ENCODE assay signal across 9 mouse cellular contexts in genomic region chr1:34749161-34750040, GRCm38 (mm10).
DNase-seq lines count a peak whose midpoint lies in the region; ATAC-seq and TF ChIP-seq lines count a peak whose summit lies in the region.
"Had no signal": no experiment of that assay in that cellular context is flagged by ENCODE, and none has a peak within 500 bp of the region (broad histone marks: within the 10 kb centered on the region; RNA-seq: fewer than 3 reads in every experiment).

No protein-coding gene starts in this region.

- intact Hi-C loops in left cerebral cortex, adult 2 months (cut with DNase I), result loop anchor here (2.0 to 5.0 kb wide), 2 partner anchors 53 to 103 kb away; no protein-coding TSS in a partner anchor

- peak overlapping the region; percentile 89 for H3K4me2 ChIP-seq in hindbrain, embryonic 15.5 days
- H3K4me2 ChIP-seq in neural tube, embryonic 12.5 days (replicated peaks), result peak overlapping the region; percentile 99

- WGBS in hindbrain, embryonic 15.5 days, result 10% methylated on average over 14 of the region's 14 CpGs
- 5% methylated on average over 14 of the region's 14 CpGs for WGBS in neural tube, embryonic 12.5 days

- H3K4me1 ChIP-seq in hindbrain, embryonic 15.5 days (replicated peaks), result peaks cover 25% of the 10 kb centered on the region
- peaks cover 27% of the 10 kb centered on the region for H3K4me1 ChIP-seq in neural tube, embryonic 12.5 days

- peak overlapping the region; percentile 96; the same call in 1 of the 2 replicates for H3K9ac ChIP-seq in hindbrain, embryonic 15.5 days
- no peak overlapping the region for H3K9ac ChIP-seq in neural tube, embryonic 12.5 days

- peak; percentile 27; the same call in 1 of the 2 replicates for ATAC-seq in hindbrain, embryonic 15.5 days (ENCODE audit: low FRiP score, low read depth)
- ATAC-seq in neural tube, embryonic 12.5 days (ENCODE audit: low FRiP score, low read depth), result peak; percentile 43
- no peak for ATAC-seq in activated CD4-positive, CD25-positive, alpha-beta regulatory T cell, adult 4 months

- H3K4me3 ChIP-seq in left cerebral cortex, adult 2 months, result peak overlapping the region; percentile 80; the same call in 1 of the 2 replicates
- H3K4me3 ChIP-seq in hindbrain, embryonic 15.5 days, result peak overlapping the region; percentile 86
- no peak overlapping the region for H3K4me3 ChIP-seq in neural tube, embryonic 12.5 days

- no peaks in the 10 kb centered on the region for H3K9me3 ChIP-seq in hindbrain, embryonic 15.5 days
- no peaks in the 10 kb centered on the region for H3K9me3 ChIP-seq in neural tube, embryonic 12.5 days

- H3K27ac ChIP-seq in left cerebral cortex, adult 2 months, result peak overlapping the region; percentile 81
- H3K27ac ChIP-seq in hindbrain, embryonic 15.5 days (replicated peaks), result no peak overlapping the region
- no peak overlapping the region for H3K27ac ChIP-seq in neural tube, embryonic 12.5 days
- H3K27ac ChIP-seq: macrophage had no signal

- no peaks in the 10 kb centered on the region for H3K36me3 ChIP-seq in hindbrain, embryonic 15.5 days
- no peaks in the 10 kb centered on the region for H3K36me3 ChIP-seq in neural tube, embryonic 12.5 days

- no peak for TF ChIP-seq CTCF in left cerebral cortex, adult 2 months (IDR thresholded peaks at IDR 0.05)

- H3K27me3 ChIP-seq in hindbrain, embryonic 15.5 days, result no peaks in the 10 kb centered on the region
- H3K27me3 ChIP-seq in neural tube, embryonic 12.5 days (replicated peaks), result peaks cover 34% of the 10 kb centered on the region

- peak in 1 of 2 experiments; percentile 26 for DNase-seq in left cerebral cortex, adult 2 months (ENCODE audit: extremely low spot score in 1 of 2, low spot score in 2 of 2)
- no peak for DNase-seq in left cerebral cortex, adult 8-10 months (ENCODE audit: low spot score in 2 of 2)
- DNase-seq in embryo, embryonic 10 days (ENCODE audit: low spot score), result peak; percentile 60
- no peak for DNase-seq in urinary bladder, adult 2 months (ENCODE audit: low spot score)
- DNase-seq in kidney, postnatal 25 days, result no peak
